Mouse (Mus musculus) neural tube, embryonic 13.5 days (tissue): Measurements from ENCODE around the gene Gstt4. TPM values are rescaled to one million over a fixed set of nuclear protein-coding genes. Genes with fewer than 3 reads are reported as not detected.

Experiments
- ATAC-seq: fragments of 200-750 bp; cut with Nextera tagmentation; 2 replicates; pipeline ENCODE4 v1.8.0; 2017; ENCODE audit warnings: low read depth, mild to moderate bottlenecking, moderate TSS enrichment, moderate library complexity
- H3K27ac ChIP-seq: fragments of 300-500 bp; sonication (generic); replicated peaks from 2 replicates; pipeline ENCODE4 v1.5.1; 2015; ENCODE audit warnings: moderate library complexity, mild to moderate bottlenecking, inconsistent platforms
- H3K27me3 ChIP-seq: fragments of 300-500 bp; sonication (generic); 2 replicates; pipeline ENCODE4 v1.6.1; 2015; ENCODE audit warnings: mild to moderate bottlenecking, inconsistent platforms
- H3K36me3 ChIP-seq: fragments of 300-500 bp; sonication (generic); 2 replicates; pipeline ENCODE4 v1.6.1; 2015; ENCODE audit warnings: mild to moderate bottlenecking, inconsistent platforms
- H3K4me1 ChIP-seq: fragments of 300-500 bp; sonication (generic); replicated peaks from 2 replicates; pipeline ENCODE4 v1.6.1; 2015; ENCODE audit warnings: inconsistent platforms
- H3K4me2 ChIP-seq: fragments of 300-500 bp; sonication (generic); 2 replicates; pipeline ENCODE4 v1.6.1; 2015; ENCODE audit warnings: inconsistent platforms, mild to moderate bottlenecking, moderate library complexity
- H3K4me3 ChIP-seq: fragments of 300-500 bp; sonication (generic); 2 replicates; pipeline ENCODE4 v1.5.1; 2015; ENCODE audit warnings: mild to moderate bottlenecking, inconsistent platforms
- H3K9ac ChIP-seq: fragments of 300-500 bp; sonication (generic); 2 replicates; pipeline ENCODE4 v1.6.1; 2015; ENCODE audit warnings: moderate library complexity, mild to moderate bottlenecking, inconsistent platforms
- H3K9me3 ChIP-seq: fragments of 300-500 bp; sonication (generic); 2 replicates; pipeline ENCODE4 v1.6.1; 2016; ENCODE audit warnings: inconsistent platforms
- whole genome bisulfite sequencing: fragments of 180-500 bp; shearing (Covaris S2); methylation state at CpG from one replicate; pipeline ENCODE4 v1.1.7; 2015; 5-methylcytosine and 5-hydroxymethylcytosine counted together
- polyA plus RNA-seq: library from polyadenylated mRNA; unstranded; fragments of >200 nt; fragmentation: Nextera tagmentation; extraction: Ambion mirVana; gene quantifications from 2 replicates; pipeline ENCODE4 v1.2.1, GENCODE M21; 2015

Gstt4 gene
- polyA plus RNA-seq, 1 experiment from 2014 or later = not detected

DNA sequence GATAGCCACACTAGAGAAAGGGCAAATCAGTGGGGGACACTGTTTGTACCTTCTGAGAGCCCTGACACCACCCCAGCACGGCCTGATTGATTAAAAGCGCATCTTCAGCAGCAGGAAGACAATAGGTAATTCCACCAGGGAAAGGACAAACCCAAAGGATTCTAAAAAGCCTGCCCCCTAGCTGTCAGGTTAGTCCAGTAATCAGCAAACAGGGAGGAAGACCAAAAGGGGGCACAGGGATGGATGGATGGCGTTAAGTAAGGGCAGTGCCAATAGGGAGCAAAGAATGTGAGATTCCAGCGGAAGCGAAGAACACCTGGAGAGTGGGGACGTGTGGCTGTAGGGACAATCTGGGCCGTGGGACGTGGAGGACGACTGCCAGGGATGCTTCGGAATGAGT lies 3.7 kb downstream of the Gstt4 start:
- Histone ChIP-seq H3K27ac (no peak overlapping the region), H3K9me3 (no peaks in the 10 kb centered on the region), H3K27me3 (no peaks in the 10 kb centered on the region), H3K36me3 (no peaks in the 10 kb centered on the region), H3K4me3 (no peak overlapping the region), H3K9ac (no peak overlapping the region), H3K4me1 (no peaks in the 10 kb centered on the region), H3K4me2 (no peak overlapping the region)
- no peak for ATAC-seq
- 69% methylated on average over 10 of the region's 10 CpGs for WGBS

GRCm38 (mm10) chr10:75804217-75804616 lies 18.1 kb downstream of the Gstt4 start:
- Histone ChIP-seq H3K27me3 (no peaks in the 10 kb centered on the region), H3K9me3 (no peaks in the 10 kb centered on the region), H3K9ac (no peak overlapping the region), H3K4me3 (no peak overlapping the region), H3K27ac (no peak overlapping the region), H3K36me3 (no peaks in the 10 kb centered on the region), H3K4me2 (no peak overlapping the region), H3K4me1 (no peaks in the 10 kb centered on the region)
- no peak for ATAC-seq
- WGBS = 72% methylated on average over 2 of the region's 2 CpGs

DNA sequence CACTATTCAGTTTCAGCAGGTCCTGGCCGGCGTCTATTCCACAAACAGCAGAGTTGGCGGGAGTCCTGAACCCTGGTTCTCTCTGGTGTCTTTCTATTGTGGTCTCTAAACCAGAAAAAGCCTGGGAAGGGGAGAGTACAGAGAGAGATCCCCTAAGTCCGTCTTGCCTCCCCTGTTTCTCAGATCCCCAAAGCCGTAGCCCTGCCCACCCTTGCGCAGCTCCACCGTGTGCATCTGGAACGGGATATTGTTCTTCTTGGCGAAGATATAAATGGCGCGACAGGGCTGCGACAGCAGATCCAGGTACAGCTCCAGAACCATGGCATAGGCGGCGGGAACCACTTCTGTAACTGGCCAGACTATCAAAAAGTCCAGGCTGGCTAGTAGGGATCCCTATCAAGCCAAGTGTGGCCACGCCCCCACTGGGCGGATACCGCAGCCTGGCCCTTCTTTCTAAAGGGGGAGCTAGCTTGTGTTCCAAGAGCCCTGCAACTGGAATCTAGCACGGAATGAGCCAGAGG lies 24.1 kb downstream of the Gstt4 start, which contains the start of gene Gstt1:
Gene Gstt1, minus strand, starts transcription at position 409 of the 521 bp plus-strand sequence.
- peak within 1 kb of the TSS; percentile 36 for H3K4me3 ChIP-seq
- peak within 1 kb of the TSS; percentile 56 for H3K9ac ChIP-seq
- no peak within 1 kb of the TSS for H3K27ac ChIP-seq
- H3K4me2 ChIP-seq = peak within 1 kb of the TSS; percentile 71
- ATAC-seq = peak; percentile 60; the same call in 1 of the 2 replicates
- no peaks in the 10 kb centered on the region for H3K36me3 ChIP-seq
- H3K27me3 ChIP-seq = peaks cover 22% of the 10 kb centered on the region
- H3K4me1 ChIP-seq = peaks cover 22% of the 10 kb centered on the region
- no peaks in the 10 kb centered on the region for H3K9me3 ChIP-seq
- 2% methylated on average over 18 of the region's 18 CpGs for WGBS

- Histone ChIP-seq H3K9ac (peak overlapping the region; percentile 56), H3K27me3 (peaks cover 22% of the 10 kb centered on the region), H3K27ac (no peak overlapping the region), H3K4me1 (peaks cover 22% of the 10 kb centered on the region), H3K4me2 (peak overlapping the region; percentile 71), H3K9me3 (no peaks in the 10 kb centered on the region), H3K4me3 (peak overlapping the region; percentile 36), H3K36me3 (no peaks in the 10 kb centered on the region)
- 0% methylated on average over 12 of the region's 12 CpGs for whole genome bisulfite sequencing
- peak; percentile 70; the same call in 1 of the 2 replicates for ATAC-seq
These were observed 24.6 kb downstream of the Gstt4 start for GRCm38 (mm10) chr10:75797619-75798175.

DNA sequence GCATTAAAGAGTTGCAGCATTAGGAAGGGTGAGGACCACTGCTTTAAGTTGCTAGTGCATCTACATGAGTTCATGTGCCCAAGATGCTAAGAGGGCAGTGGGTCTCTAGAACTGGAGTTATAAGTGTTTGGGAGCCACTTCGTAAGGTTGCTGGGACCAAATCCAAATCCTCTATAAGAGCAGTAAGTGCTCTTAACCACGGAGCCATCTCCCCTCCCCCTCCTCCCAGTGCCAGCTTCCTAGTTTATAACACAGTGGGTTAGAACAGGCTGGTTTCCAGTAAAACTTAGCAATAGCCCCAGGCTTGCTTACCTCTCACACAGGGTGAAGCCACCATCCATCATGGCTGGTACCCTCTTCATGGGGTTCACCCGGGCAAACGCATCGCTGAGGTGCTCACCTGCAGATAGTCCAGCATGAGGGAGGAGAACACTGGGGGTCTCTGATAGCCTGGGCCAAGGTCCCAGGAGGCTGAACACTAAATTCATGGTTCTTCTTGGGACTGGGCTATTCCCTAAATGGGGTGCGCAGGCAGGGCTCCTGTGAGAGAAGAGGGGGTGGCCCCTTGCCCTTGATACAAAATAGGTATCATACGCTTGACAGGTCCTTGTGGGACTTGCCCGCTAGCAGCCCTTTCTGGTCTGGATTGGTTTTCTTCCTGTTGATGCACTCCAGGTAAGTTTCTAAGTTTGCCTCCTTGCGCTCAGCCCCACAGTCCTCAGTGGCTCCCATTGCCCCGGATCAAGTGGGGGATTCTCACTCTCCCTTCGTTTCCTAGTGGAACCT lies 25.4 kb downstream of the Gstt4 start:
- Histone ChIP-seq H3K4me3 (peak overlapping the region; percentile 36), H3K27me3 (peaks cover 22% of the 10 kb centered on the region), H3K27ac (no peak overlapping the region), H3K9ac (peak overlapping the region; percentile 56), H3K4me1 (peaks cover 22% of the 10 kb centered on the region), H3K4me2 (peak overlapping the region; percentile 71), H3K36me3 (no peaks in the 10 kb centered on the region), H3K9me3 (no peaks in the 10 kb centered on the region)
- 48% methylated on average over 11 of the region's 11 CpGs for WGBS
- 0 out of 2 replicates have a peak, but pooled peaks have one; percentile 20 for ATAC-seq

GRCm38 (mm10) chr10:75794880-75795279 lies 27.5 kb downstream of the Gstt4 start:
- Histone ChIP-seq H3K9ac (no peak overlapping the region), H3K9me3 (no peaks in the 10 kb centered on the region), H3K27ac (no peak overlapping the region), H3K4me3 (no peak overlapping the region), H3K36me3 (no peaks in the 10 kb centered on the region), H3K4me1 (peaks cover 22% of the 10 kb centered on the region), H3K4me2 (no peak overlapping the region), H3K27me3 (peaks cover 22% of the 10 kb centered on the region)
- ATAC-seq = no peak
- WGBS = 42% methylated on average over 3 of the region's 3 CpGs

DNA sequence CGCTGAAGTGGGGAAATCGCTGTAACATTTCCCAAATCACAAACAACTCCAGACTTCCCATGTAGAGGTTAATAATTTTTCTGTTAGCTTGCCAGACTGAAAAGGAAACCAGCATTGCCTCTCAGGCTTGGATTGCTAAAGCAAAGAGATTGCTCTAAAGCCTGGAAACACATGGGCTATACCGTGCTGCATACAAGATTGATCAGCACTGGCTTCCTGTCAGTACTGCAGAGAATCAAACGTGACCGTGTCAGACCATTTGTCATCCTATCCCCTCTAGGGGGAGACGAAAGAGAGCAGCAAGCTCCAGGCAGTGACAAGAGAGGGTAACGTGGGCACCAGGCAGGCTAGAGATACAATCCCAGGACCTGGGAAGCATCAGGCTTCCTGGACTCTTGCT lies 31.6 kb downstream of the Gstt4 start:
- WGBS = 23% methylated on average over 7 of the region's 7 CpGs
- no peaks in the 10 kb centered on the region for H3K36me3 ChIP-seq
- no peak for ATAC-seq
- 0 out of 2 replicates have a peak, but pooled peaks cover 6% of the 10 kb centered on the region for H3K27me3 ChIP-seq
- H3K4me1 ChIP-seq = 0 out of 2 replicates have a peak, but pooled peaks cover 5% of the 10 kb centered on the region
- 0 out of 2 replicates have a peak overlapping the region, but pooled peaks have one; percentile 18 for H3K9ac ChIP-seq
- H3K4me2 ChIP-seq = no peak overlapping the region
- no peak overlapping the region for H3K4me3 ChIP-seq
- H3K9me3 ChIP-seq = no peaks in the 10 kb centered on the region
- H3K27ac ChIP-seq = no peak overlapping the region

- Histone ChIP-seq H3K9me3 (no peaks in the 10 kb centered on the region), H3K9ac (no peak overlapping the region), H3K4me1 (0 out of 2 replicates have a peak, but pooled peaks cover 3% of the 10 kb centered on the region), H3K27ac (no peak overlapping the region), H3K4me2 (no peak overlapping the region), H3K27me3 (0 out of 2 replicates have a peak, but pooled peaks cover 6% of the 10 kb centered on the region), H3K36me3 (no peaks in the 10 kb centered on the region), H3K4me3 (no peak overlapping the region)
- WGBS = 91% methylated on average over 5 of the region's 5 CpGs
- no peak for ATAC-seq
These were observed 32.5 kb downstream of the Gstt4 start for GRCm38 (mm10) chr10:75789841-75790240.

DNA sequence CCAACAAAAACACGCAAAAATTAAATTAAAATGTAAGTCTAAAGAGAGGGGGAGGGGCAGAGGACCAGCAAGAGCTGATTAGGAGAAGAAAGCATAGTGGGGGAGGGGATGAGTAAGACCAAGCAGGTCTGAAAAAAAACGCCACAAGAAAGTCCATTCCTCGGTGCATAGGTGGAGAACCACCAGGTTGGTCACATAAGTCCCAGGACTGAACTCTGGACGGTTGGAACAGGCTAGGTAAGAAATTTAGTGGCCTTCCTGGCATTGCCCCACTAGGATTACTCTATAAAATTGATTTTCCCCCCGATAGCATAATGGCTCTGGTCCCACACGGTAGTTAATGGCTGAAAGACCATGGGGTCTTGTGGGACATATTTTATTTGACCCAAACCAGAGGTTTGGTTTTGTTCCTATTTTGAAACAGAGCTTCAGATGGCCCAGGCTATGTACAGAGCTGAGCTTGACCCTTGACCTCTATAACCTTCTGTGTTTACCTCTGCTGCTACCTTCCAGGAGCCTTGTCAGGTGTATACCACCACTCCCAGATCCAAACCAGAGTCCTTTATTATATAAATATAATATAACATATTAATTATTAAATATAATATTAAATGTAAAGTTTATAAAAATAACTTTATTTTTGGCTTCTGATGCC lies 33.1 kb downstream of the Gstt4 start:
- no peak overlapping the region for H3K9ac ChIP-seq
- WGBS = 74% methylated on average over 6 of the region's 6 CpGs
- H3K27ac ChIP-seq = no peak overlapping the region
- ATAC-seq = no peak
- no peaks in the 10 kb centered on the region for H3K36me3 ChIP-seq
- no peaks in the 10 kb centered on the region for H3K4me1 ChIP-seq
- no peak overlapping the region for H3K4me3 ChIP-seq
- H3K27me3 ChIP-seq = 0 out of 2 replicates have a peak, but pooled peaks cover 6% of the 10 kb centered on the region
- no peaks in the 10 kb centered on the region for H3K9me3 ChIP-seq
- no peak overlapping the region for H3K4me2 ChIP-seq

DNA sequence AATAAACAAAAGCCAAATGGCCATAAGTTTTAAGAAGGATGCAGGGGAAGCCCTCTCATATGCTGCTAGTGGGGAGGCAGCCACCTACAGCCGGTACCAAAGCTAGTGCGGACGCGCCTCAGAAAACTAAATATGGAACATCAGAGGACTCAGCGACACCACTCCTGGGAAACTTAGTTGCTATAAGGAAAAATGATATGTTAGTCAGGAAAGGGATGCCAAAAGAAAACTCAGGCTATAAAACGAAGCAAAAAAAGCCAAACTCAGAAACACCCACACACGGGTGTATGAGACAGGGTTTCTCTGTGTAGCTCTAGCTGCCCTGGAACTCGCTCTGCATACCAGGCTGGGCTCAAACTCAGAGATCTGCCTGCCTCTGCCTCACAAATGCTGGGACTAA lies 34.1 kb downstream of the Gstt4 start:
- Histone ChIP-seq H3K4me2 (no peak overlapping the region), H3K9ac (no peak overlapping the region), H3K4me1 (no peaks in the 10 kb centered on the region), H3K27me3 (0 out of 2 replicates have a peak, but pooled peaks cover 6% of the 10 kb centered on the region), H3K4me3 (no peak overlapping the region), H3K36me3 (no peaks in the 10 kb centered on the region), H3K9me3 (no peaks in the 10 kb centered on the region), H3K27ac (no peak overlapping the region)
- WGBS = 93% methylated on average over 8 of the region's 8 CpGs
- no peak for ATAC-seq

DNA sequence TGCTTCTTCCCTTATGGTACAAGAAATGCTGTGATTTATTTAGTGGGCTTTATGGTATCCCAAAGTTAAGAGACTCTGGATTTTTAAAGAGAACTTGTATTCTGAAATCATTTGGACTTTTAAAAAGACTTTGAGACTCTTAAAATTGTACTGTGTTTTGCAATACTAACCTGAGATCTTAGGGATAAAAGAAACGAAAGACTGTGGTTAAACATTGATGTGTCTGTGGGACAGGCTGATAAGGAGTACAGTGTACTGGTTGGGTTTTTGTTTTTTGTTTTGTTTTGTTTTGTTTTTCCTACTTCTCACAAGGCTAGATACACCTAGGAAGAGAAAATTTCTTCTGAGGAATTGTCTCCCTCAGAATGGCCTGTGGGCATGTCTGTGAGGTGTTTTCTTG lies 36.9 kb downstream of the Gstt4 start:
- ATAC-seq = no peak
- no peak overlapping the region for H3K4me3 ChIP-seq
- no peaks in the 10 kb centered on the region for H3K36me3 ChIP-seq
- H3K9ac ChIP-seq = no peak overlapping the region
- peaks cover 30% of the 10 kb centered on the region for H3K27me3 ChIP-seq
- H3K9me3 ChIP-seq = no peaks in the 10 kb centered on the region
- H3K4me1 ChIP-seq = peaks cover 8% of the 10 kb centered on the region
- no peak overlapping the region for H3K27ac ChIP-seq
- 83% methylated on average over 1 of the region's 1 CpGs for WGBS
- H3K4me2 ChIP-seq = no peak overlapping the region
